In the genomic region with DNA sequence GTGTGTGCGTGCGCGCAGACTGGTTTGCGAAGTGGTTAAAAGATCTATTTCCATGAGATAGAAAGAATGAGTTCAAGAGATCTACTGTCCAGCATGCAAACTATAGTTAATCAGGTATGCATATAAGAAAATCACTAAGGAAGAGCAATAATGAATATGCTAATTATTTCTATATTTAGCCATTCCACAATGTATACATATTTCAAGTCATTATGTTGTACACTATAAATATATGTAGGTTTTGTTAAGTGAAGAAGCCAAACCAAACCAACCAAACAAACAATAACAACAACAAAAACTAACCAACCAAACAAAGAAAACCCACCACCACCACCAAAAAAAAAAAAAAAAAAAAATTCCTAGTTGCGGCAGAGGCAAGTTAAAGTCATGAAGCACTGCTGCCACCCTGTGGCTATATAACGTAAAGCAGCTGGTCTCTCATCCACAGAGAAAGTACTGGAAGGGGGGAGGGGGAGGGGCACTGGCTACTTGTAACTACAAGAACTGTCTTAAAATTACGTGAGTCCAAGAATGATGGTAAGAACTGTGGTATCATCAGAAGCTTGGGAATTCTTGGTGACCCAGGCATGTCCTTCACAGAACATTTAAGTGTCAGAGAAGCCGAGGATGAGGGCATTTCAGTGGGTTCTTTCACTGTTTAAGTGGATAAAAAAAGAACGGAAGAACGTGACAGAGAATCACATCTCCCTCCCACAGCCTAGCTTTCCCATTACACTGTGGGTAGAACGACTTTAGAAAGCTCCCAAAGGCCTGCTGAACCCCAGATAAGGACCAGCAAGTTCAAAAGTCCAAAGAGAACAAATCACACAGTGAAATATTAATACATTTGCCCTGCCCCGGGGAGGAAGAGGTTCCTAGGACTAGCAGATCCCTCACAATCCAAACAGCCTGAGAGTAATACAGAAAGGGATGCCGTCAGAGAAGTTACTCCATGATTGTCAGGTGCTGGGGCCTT, we compare ENCODE assay signal across 9 mouse cellular contexts. TPM values are rescaled to one million over a fixed set of nuclear protein-coding genes. Genes with fewer than 3 reads are reported as not detected.
DNase-seq lines count a peak whose midpoint lies in the region; ATAC-seq and TF ChIP-seq lines count a peak whose summit lies in the region.
"Had no signal": no experiment of that assay in that cellular context is flagged by ENCODE, and none has a peak within 500 bp of the region (broad histone marks: within the 10 kb centered on the region; RNA-seq: fewer than 3 reads in every experiment).

No protein-coding gene starts in this region.

- no peak for TF ChIP-seq POLR2A in CH12.LX (IDR thresholded peaks at IDR 0.05; ENCODE audit: low read depth, low read length)

- peak; percentile 90 for DNase-seq in CH12.LX (ENCODE audit: extremely low read depth)
- DNase-seq in adrenal gland, postnatal 4 days (ENCODE audit: low spot score in 2 of 2), result peak; percentile 38 to 49
- DNase-seq in kidney, postnatal 36 days, result peak; percentile 89 to 94
- DNase-seq in lung, adult 18-20 months, result peak; percentile 69 to 79
- DNase-seq in testis, postnatal 14 days (ENCODE audit: low spot score), result peak; percentile 48

- H3K27ac ChIP-seq in CH12.LX (ENCODE audit: insufficient read depth, low read depth), result no peak overlapping the region
- no peak overlapping the region for H3K27ac ChIP-seq in heart, embryonic 15.5 days
- H3K27ac ChIP-seq in neural tube, embryonic 15.5 days (replicated peaks), result no peak overlapping the region
- H3K27ac ChIP-seq: limb, embryonic 12.5 days had no signal

- H3K36me3 ChIP-seq in CH12.LX (replicated peaks in 1 of 2; ENCODE audit: control insufficient read depth in 1 of 2, insufficient read depth in 1 of 2, low read length in 1 of 2), result no peaks in the 10 kb centered on the region
- no peaks in the 10 kb centered on the region for H3K36me3 ChIP-seq in heart, embryonic 15.5 days
- no peaks in the 10 kb centered on the region for H3K36me3 ChIP-seq in neural tube, embryonic 15.5 days
- H3K36me3 ChIP-seq: limb, embryonic 12.5 days had no signal

- TF ChIP-seq CTCF in CH12.LX (conservative IDR thresholded peaks at IDR 0.05 in 1 of 2, IDR thresholded peaks at IDR 0.05 in 1 of 2; ENCODE audit: low read depth in 2 of 2, low read length in 2 of 2), result peak; percentile 25 to 95; a peak in 2 of 4 replicates

- H3K79me2 ChIP-seq in CH12.LX (replicated peaks; ENCODE audit: control insufficient read depth, extremely low read depth, insufficient read depth, poor library complexity, severe bottlenecking), result no peaks in the 10 kb centered on the region

- TF ChIP-seq RAD21 in CH12.LX (IDR thresholded peaks at IDR 0.05; ENCODE audit: low read depth, low read length), result peak; percentile 98

- peaks cover 4% of the 10 kb centered on the region for H3K27me3 ChIP-seq in CH12.LX (replicated peaks)
- no peaks in the 10 kb centered on the region; the same call in 1 of the 2 replicates for H3K27me3 ChIP-seq in heart, embryonic 15.5 days
- no peaks in the 10 kb centered on the region for H3K27me3 ChIP-seq in neural tube, embryonic 15.5 days (replicated peaks)
- H3K27me3 ChIP-seq: limb, embryonic 12.5 days had no signal

- WGBS in heart, embryonic 15.5 days, result 51% methylated on average over 13 of the region's 13 CpGs
- WGBS in neural tube, embryonic 15.5 days, result 59% methylated on average over 13 of the region's 13 CpGs

- no peak for TF ChIP-seq EP300 in CH12.LX (IDR thresholded peaks at IDR 0.05; ENCODE audit: low read length)

- in situ Hi-C loops in CH12.LX (cut with MboI; ENCODE audit: low pct_ligation_motif_present, low pct_unique_long_range_greater_than_20kb, low sequenced_read_pairs), result loop anchor here (10.0 kb wide), 1 partner anchor 119 kb away; no protein-coding TSS in a partner anchor

- no peaks in the 10 kb centered on the region for H3K9me3 ChIP-seq in CH12.LX (replicated peaks; ENCODE audit: low read length)
- no peaks in the 10 kb centered on the region for H3K9me3 ChIP-seq in heart, embryonic 15.5 days (replicated peaks)
- H3K9me3 ChIP-seq in neural tube, embryonic 15.5 days (replicated peaks), result no peaks in the 10 kb centered on the region
- H3K9me3 ChIP-seq: limb, embryonic 12.5 days had no signal

- H3K4me3 ChIP-seq in CH12.LX (replicated peaks in 1 of 3; ENCODE audit: low read depth in 2 of 3, low read length in 2 of 3, poor library complexity in 1 of 3), result no peak overlapping the region
- H3K4me3 ChIP-seq in heart, embryonic 15.5 days, result 0 out of 2 replicates have a peak overlapping the region, but pooled peaks have one; percentile 8
- H3K4me3 ChIP-seq in neural tube, embryonic 15.5 days (replicated peaks), result no peak overlapping the region
- H3K4me3 ChIP-seq: limb, embryonic 12.5 days had no signal

- dilution Hi-C loops in CH12.LX (cut with MboI; ENCODE audit: extremely low pct_ligation_motif_present, extremely low pct_unique_long_range_greater_than_20kb, low sequenced_read_pairs), result no loop called here

- H3K4me2 ChIP-seq in CH12.LX (ENCODE audit: insufficient read depth, low read depth, poor library complexity, severe bottlenecking), result peak overlapping the region; percentile 4; the same call in 1 of the 2 replicates
- 0 out of 2 replicates have a peak overlapping the region, but pooled peaks have one; percentile 13 for H3K4me2 ChIP-seq in heart, embryonic 15.5 days
- H3K4me2 ChIP-seq in neural tube, embryonic 15.5 days, result no peak overlapping the region
- H3K4me2 ChIP-seq: limb, embryonic 12.5 days had no signal

- 0 out of 2 replicates have a peak overlapping the region, but pooled peaks have one; percentile 1 for H3K9ac ChIP-seq in CH12.LX (ENCODE audit: insufficient read depth, low read depth)
- H3K9ac ChIP-seq in heart, embryonic 15.5 days, result no peak overlapping the region
- no peak overlapping the region for H3K9ac ChIP-seq in neural tube, embryonic 15.5 days (replicated peaks)
- H3K9ac ChIP-seq: limb, embryonic 12.5 days had no signal

- ATAC-seq in erythroblast, adult 5-6 weeks (replicated peaks; ENCODE audit: low FRiP score, poor library complexity, severe bottlenecking), result peak; percentile 76
- no peak for ATAC-seq in heart, embryonic 15.5 days (replicated peaks; ENCODE audit: insufficient number of reproducible peaks, insufficient read depth, low FRiP score, low read depth)
- peak; percentile 65; the same call in 1 of the 2 replicates for ATAC-seq in neural tube, embryonic 15.5 days (ENCODE audit: low FRiP score)

- H3K4me1 ChIP-seq in CH12.LX (ENCODE audit: control insufficient read depth in 1 of 2, insufficient read depth in 2 of 2), result peaks cover 2 to 25% of the 10 kb centered on the region in 2 experiments; a peak in 3 of 4 replicates
- peaks cover 2% of the 10 kb centered on the region; the same call in 1 of the 2 replicates for H3K4me1 ChIP-seq in heart, embryonic 15.5 days (replicated peaks)
- H3K4me1 ChIP-seq in neural tube, embryonic 15.5 days, result no peaks in the 10 kb centered on the region
- H3K4me1 ChIP-seq: limb, embryonic 12.5 days had no signal

TF ChIP-seq in CH12.LX, 34 proteins besides CTCF, POLR2A, EP300 and RAD21:
- TF ChIP-seq ZC3H11A (IDR thresholded peaks at IDR 0.05; ENCODE audit: low read depth, low read length), result peak; percentile 90
- TF ChIP-seq JUND (conservative IDR thresholded peaks at IDR 0.05; ENCODE audit: low read depth, low read length), result no peak
- peak; percentile 97 for TF ChIP-seq SMC3 (IDR thresholded peaks at IDR 0.05; ENCODE audit: low read depth, low read length)
- no peak for TF ChIP-seq NELFE (IDR thresholded peaks at IDR 0.05; ENCODE audit: low read depth, low read length)
- TF ChIP-seq ZNF384 (IDR thresholded peaks at IDR 0.05; ENCODE audit: low read depth, low read length), result peak; percentile 100
- TF ChIP-seq HCFC1 (IDR thresholded peaks at IDR 0.05; ENCODE audit: low read depth, low read length), result no peak
- TF ChIP-seq CHD2 (IDR thresholded peaks at IDR 0.05; ENCODE audit: low read length), result peak; percentile 83
- TF ChIP-seq BHLHE40 (IDR thresholded peaks at IDR 0.05; ENCODE audit: low read depth, low read length), result peak; percentile 14; the same call in 1 of the 2 replicates
- TF ChIP-seq MEF2A (IDR thresholded peaks at IDR 0.05; ENCODE audit: borderline replicate concordance, low read depth, low read length), result peak; percentile 53; the same call in 1 of the 2 replicates

RNA-seq across cellular contexts. Expression of gene Fam213a, which starts 19.8 kb away (rescaled TPM):
- total RNA-seq in CH12.LX (2012; rRNA removed), result 15.6 and 17.1 TPM in 2 replicates
- total RNA-seq in CH12.LX (2014; rRNA removed), result 11.6 and 12.0 TPM in 2 replicates
- 12.3 and 14.1 TPM in 2 replicates for polyA plus RNA-seq in CH12.LX (2012; ENCODE audit: insufficient read length, low read depth)
- total RNA-seq in adrenal gland, postnatal 4 days (2021), result 10 to 100 TPM; 75.5 to 79.0 TPM
- 1,227 and 1,297 TPM in 2 replicates for total RNA-seq in erythroblast, adult 5-6 weeks (2015; ENCODE audit: low replicate concordance)
- total RNA-seq in erythroblast, adult 5-6 weeks (2017; ENCODE audit: low replicate concordance), result 2,096 and 2,327 TPM in 2 replicates
- polyA plus RNA-seq in heart, embryonic 15.5 days (2015; fragmentation: Nextera tagmentation; extraction: Ambion mirVana), result 42.9 and 44.8 TPM in 2 replicates
- 93.2 and 96.7 TPM in 2 replicates for polyA plus RNA-seq in neural tube, embryonic 15.5 days (2015; fragmentation: Nextera tagmentation; extraction: Ambion mirVana)

RNA-seq across cellular contexts. Expression of gene Dydc2, which starts 35.6 kb away (rescaled TPM):
- total RNA-seq in CH12.LX (2012; rRNA removed), result not detected in 2 replicates
- total RNA-seq in CH12.LX (2014; rRNA removed), result 0.32 TPM in 1 of 2 replicates, not detected in the other
- polyA plus RNA-seq in CH12.LX (2012; ENCODE audit: insufficient read length, low read depth), result 0.67 TPM in 1 of 2 replicates, not detected in the other
- under 1 TPM; 0.65 to 0.76 TPM for total RNA-seq in adrenal gland, postnatal 4 days (2021)
- total RNA-seq in erythroblast, adult 5-6 weeks (2015; ENCODE audit: low replicate concordance), result not detected in 2 replicates
- total RNA-seq in erythroblast, adult 5-6 weeks (2017; ENCODE audit: low replicate concordance), result not detected in 2 replicates
- polyA plus RNA-seq in heart, embryonic 15.5 days (2015; fragmentation: Nextera tagmentation; extraction: Ambion mirVana), result not detected in 2 replicates
- 0.32 and 0.38 TPM in 2 replicates for polyA plus RNA-seq in neural tube, embryonic 15.5 days (2015; fragmentation: Nextera tagmentation; extraction: Ambion mirVana)
- polyA plus RNA-seq: limb, embryonic 12.5 days had no signal

RNA-seq across cellular contexts. Expression of gene Dydc1, which starts 39.3 kb away (rescaled TPM):
- total RNA-seq in CH12.LX (2012; rRNA removed) (not detected in 2 replicates), CH12.LX (2014; rRNA removed) (not detected in 2 replicates)
- polyA plus RNA-seq in CH12.LX (2012; ENCODE audit: insufficient read length, low read depth), result not detected in 2 replicates
- total RNA-seq in adrenal gland, postnatal 4 days (2021), result under 1 TPM in 1 of 2 experiments, not detected in 1; 0.31 TPM
- total RNA-seq in erythroblast, adult 5-6 weeks (2015; ENCODE audit: low replicate concordance), result not detected in 2 replicates
- not detected in 2 replicates for total RNA-seq in erythroblast, adult 5-6 weeks (2017; ENCODE audit: low replicate concordance)
- polyA plus RNA-seq in heart, embryonic 15.5 days (2015; fragmentation: Nextera tagmentation; extraction: Ambion mirVana), result not detected in 2 replicates
- 0.18 TPM in 1 of 2 replicates, not detected in the other for polyA plus RNA-seq in neural tube, embryonic 15.5 days (2015; fragmentation: Nextera tagmentation; extraction: Ambion mirVana)
- polyA plus RNA-seq: limb, embryonic 12.5 days had no signal

Comparison
In these comparisons a context has a peak if more than half of its experiments do, and no peak if none do; other contexts are left out.
1. RNA of gene Fam213a, which starts 19.8 kb away (total RNA-seq): 1,227 to 2,327 TPM in erythroblast, adult 5-6 weeks; 75.5 to 79.0 TPM in adrenal gland, postnatal 4 days and 11.6 to 17.1 TPM in CH12.LX; every median in the first group is over 10 times any median in the second.
2. Peak in every context shown above with its lines, with median percentiles within 50 percentile points of each other: DNase-seq.